Mouse (Mus musculus): ENCODE data around the gene Ryr2. TPM values are rescaled to one million over a fixed set of nuclear protein-coding genes. Genes with fewer than 3 reads are reported as not detected.

The Ryr2 gene
- total and polyA plus RNA-seq, 3 experiments = 127 to 1,020 (median 877) TPM

- no peaks in the 10 kb centered on the region for H3K27me3 ChIP-seq (ENCODE audit: control insufficient read depth, insufficient read depth, low read length)
- intact Hi-C loops (cut with DNase I) = no loop called here
- H3K27ac ChIP-seq = no peak overlapping the region
- DNase-seq = no peak
- TF ChIP-seq POLR2A (IDR thresholded peaks at IDR 0.05; ENCODE audit: insufficient read depth, low read depth, low read length) (no peak), CTCF (IDR thresholded peaks at IDR 0.05) (no peak), EP300 (IDR thresholded peaks at IDR 0.05; ENCODE audit: insufficient read depth, low read depth, low read length) (no peak)
- H3K79me2 ChIP-seq (replicated peaks; ENCODE audit: control insufficient read depth, insufficient read depth, low read length) = no peaks in the 10 kb centered on the region
- no peak overlapping the region for H3K9ac ChIP-seq (ENCODE audit: low read depth, low read length)
- WGBS = 79% methylated on average over 6 of the region's 6 CpGs
- H3K4me3 ChIP-seq = no peak overlapping the region
- H3K36me3 ChIP-seq (ENCODE audit: control insufficient read depth, insufficient read depth, low read length) = peaks cover 11% of the 10 kb centered on the region
- peaks cover 2% of the 10 kb centered on the region for H3K4me1 ChIP-seq (ENCODE audit: control insufficient read depth, insufficient read depth, low read length)
Observed at GRCm38 (mm10) chr13:11777726-11778125, 329.0 kb downstream of the Ryr2 start.

GRCm38 (mm10) chr13:11772173-11772572 is 334.6 kb downstream of the Ryr2 start:
- no peaks in the 10 kb centered on the region for H3K27me3 ChIP-seq (ENCODE audit: control insufficient read depth, insufficient read depth, low read length)
- DNase-seq = no peak
- H3K36me3 ChIP-seq (ENCODE audit: control insufficient read depth, insufficient read depth, low read length) = peaks cover 28% of the 10 kb centered on the region
- no peak overlapping the region for H3K27ac ChIP-seq
- intact Hi-C loops (cut with DNase I) = no loop called here
- no peak overlapping the region for H3K4me3 ChIP-seq
- no peaks in the 10 kb centered on the region for H3K79me2 ChIP-seq (replicated peaks; ENCODE audit: control insufficient read depth, insufficient read depth, low read length)
- H3K9ac ChIP-seq (ENCODE audit: low read depth, low read length) = no peak overlapping the region
- 88% methylated on average over 8 of the region's 8 CpGs for WGBS
- peaks cover 2% of the 10 kb centered on the region for H3K4me1 ChIP-seq (ENCODE audit: control insufficient read depth, insufficient read depth, low read length)
- TF ChIP-seq POLR2A (IDR thresholded peaks at IDR 0.05; ENCODE audit: insufficient read depth, low read depth, low read length) (no peak), EP300 (IDR thresholded peaks at IDR 0.05; ENCODE audit: insufficient read depth, low read depth, low read length) (no peak), CTCF (IDR thresholded peaks at IDR 0.05) (no peak)

- 73% methylated on average over 2 of the region's 2 CpGs for whole genome bisulfite sequencing
- Histone ChIP-seq H3K9ac (ENCODE audit: low read depth, low read length) (no peak overlapping the region), H3K79me2 (replicated peaks; ENCODE audit: control insufficient read depth, insufficient read depth, low read length) (no peaks in the 10 kb centered on the region), H3K36me3 (ENCODE audit: control insufficient read depth, insufficient read depth, low read length) (peaks cover 23% of the 10 kb centered on the region), H3K27me3 (ENCODE audit: control insufficient read depth, insufficient read depth, low read length) (no peaks in the 10 kb centered on the region), H3K4me3 (no peak overlapping the region), H3K4me1 (ENCODE audit: control insufficient read depth, insufficient read depth, low read length) (no peaks in the 10 kb centered on the region; the same call in none of the 2 replicates), H3K27ac (no peak overlapping the region)
- TF ChIP-seq CTCF (IDR thresholded peaks at IDR 0.05) (no peak), POLR2A (IDR thresholded peaks at IDR 0.05; ENCODE audit: insufficient read depth, low read depth, low read length) (no peak), EP300 (IDR thresholded peaks at IDR 0.05; ENCODE audit: insufficient read depth, low read depth, low read length) (no peak)
- DNase-seq = no peak
- intact Hi-C loops (cut with DNase I) = no loop called here
Observed at GRCm38 (mm10) chr13:11766899-11767298, 339.8 kb downstream of the Ryr2 start.

- intact Hi-C loops (cut with DNase I) = no loop called here
- 69% methylated on average over 4 of the region's 4 CpGs for WGBS
- Histone ChIP-seq H3K4me3 (no peak overlapping the region), H3K79me2 (replicated peaks; ENCODE audit: control insufficient read depth, insufficient read depth, low read length) (no peaks in the 10 kb centered on the region; the same call in 1 of the 2 replicates), H3K36me3 (ENCODE audit: control insufficient read depth, insufficient read depth, low read length) (peaks cover 15% of the 10 kb centered on the region), H3K9ac (ENCODE audit: low read depth, low read length) (no peak overlapping the region), H3K27me3 (ENCODE audit: control insufficient read depth, insufficient read depth, low read length) (no peaks in the 10 kb centered on the region), H3K4me1 (ENCODE audit: control insufficient read depth, insufficient read depth, low read length) (peaks cover 1% of the 10 kb centered on the region; the same call in 1 of the 2 replicates), H3K27ac (no peak overlapping the region)
- TF ChIP-seq EP300 (IDR thresholded peaks at IDR 0.05; ENCODE audit: insufficient read depth, low read depth, low read length) (no peak), CTCF (IDR thresholded peaks at IDR 0.05) (no peak), POLR2A (IDR thresholded peaks at IDR 0.05; ENCODE audit: insufficient read depth, low read depth, low read length) (no peak)
- DNase-seq = no peak
Observed at GRCm38 (mm10) chr13:11763925-11764324, 342.8 kb downstream of the Ryr2 start.

GRCm38 (mm10) chr13:11763104-11763503 is 343.6 kb downstream of the Ryr2 start:
- no peak overlapping the region for H3K4me3 ChIP-seq
- H3K9ac ChIP-seq (ENCODE audit: low read depth, low read length) = no peak overlapping the region
- 72% methylated on average over 3 of the region's 3 CpGs for WGBS
- no peak overlapping the region for H3K27ac ChIP-seq
- no peaks in the 10 kb centered on the region for H3K27me3 ChIP-seq (ENCODE audit: control insufficient read depth, insufficient read depth, low read length)
- DNase-seq = no peak
- H3K36me3 ChIP-seq (ENCODE audit: control insufficient read depth, insufficient read depth, low read length) = peaks cover 17% of the 10 kb centered on the region
- H3K4me1 ChIP-seq (ENCODE audit: control insufficient read depth, insufficient read depth, low read length) = peaks cover 1% of the 10 kb centered on the region; the same call in 1 of the 2 replicates
- TF ChIP-seq EP300 (IDR thresholded peaks at IDR 0.05; ENCODE audit: insufficient read depth, low read depth, low read length) (no peak), CTCF (IDR thresholded peaks at IDR 0.05) (peak; percentile 69)
- intact Hi-C loops (cut with DNase I) = no loop called here
- H3K79me2 ChIP-seq (replicated peaks; ENCODE audit: control insufficient read depth, insufficient read depth, low read length) = no peaks in the 10 kb centered on the region; the same call in 1 of the 2 replicates

GRCm38 (mm10) chr13:11757894-11758293 is 348.9 kb downstream of the Ryr2 start:
- TF ChIP-seq CTCF (IDR thresholded peaks at IDR 0.05) (no peak), EP300 (IDR thresholded peaks at IDR 0.05; ENCODE audit: insufficient read depth, low read depth, low read length) (no peak), POLR2A (IDR thresholded peaks at IDR 0.05; ENCODE audit: insufficient read depth, low read depth, low read length) (no peak)
- no peak for DNase-seq
- Histone ChIP-seq H3K27me3 (ENCODE audit: control insufficient read depth, insufficient read depth, low read length) (no peaks in the 10 kb centered on the region), H3K79me2 (replicated peaks; ENCODE audit: control insufficient read depth, insufficient read depth, low read length) (no peaks in the 10 kb centered on the region; the same call in 1 of the 2 replicates), H3K4me3 (no peak overlapping the region), H3K27ac (no peak overlapping the region), H3K4me1 (ENCODE audit: control insufficient read depth, insufficient read depth, low read length) (peaks cover 1% of the 10 kb centered on the region; the same call in 1 of the 2 replicates), H3K9ac (ENCODE audit: low read depth, low read length) (no peak overlapping the region), H3K36me3 (ENCODE audit: control insufficient read depth, insufficient read depth, low read length) (peaks cover 31% of the 10 kb centered on the region)
- intact Hi-C loops (cut with DNase I) = no loop called here
- WGBS = 53% methylated on average over 7 of the region's 7 CpGs
